Mouse (Mus musculus): Measurements from ENCODE around the gene Tesmin. TPM values are rescaled to one million over a fixed set of nuclear protein-coding genes. Genes with fewer than 3 reads are reported as not detected.

The Tesmin gene
- 0.57 and 0.75 TPM in 2 replicates for polyA plus RNA-seq (2015; fragmentation: Nextera tagmentation; extraction: Ambion mirVana)

- Histone ChIP-seq H3K4me1 (peaks cover 25% of the 10 kb centered on the region), H3K9ac (peak within 1 kb of the TSS; percentile 81), H3K9me3 (peaks cover 5% of the 10 kb centered on the region), H3K27me3 (replicated peaks) (no peaks in the 10 kb centered on the region), H3K36me3 (peaks cover 29% of the 10 kb centered on the region), H3K4me3 (peak within 1 kb of the TSS; percentile 56), H3K27ac (replicated peaks) (0 out of 2 replicates have a peak within 1 kb of the TSS, but pooled peaks have one; percentile 36), H3K4me2 (peak within 1 kb of the TSS; percentile 92)
- 3% methylated on average over 31 of the region's 33 CpGs for WGBS
- peak; percentile 79 for ATAC-seq (ENCODE audit: extremely low read depth, insufficient number of reproducible peaks, low FRiP score, low TSS enrichment)
These were observed at the start of gene Tesmin for GRCm38 (mm10) chr19:3388629-3389057. Gene Tesmin, plus strand, starts transcription at chr19:3388857.

- peaks cover 12% of the 10 kb centered on the region for H3K4me1 ChIP-seq
- H3K27ac ChIP-seq (replicated peaks), result no peak overlapping the region
- H3K4me3 ChIP-seq, result no peak overlapping the region
- H3K27me3 ChIP-seq (replicated peaks), result no peaks in the 10 kb centered on the region
- no peak for ATAC-seq (ENCODE audit: extremely low read depth, insufficient number of reproducible peaks, low FRiP score, low TSS enrichment)
- WGBS, result 77% methylated on average over 8 of the region's 8 CpGs
- no peak overlapping the region for H3K4me2 ChIP-seq
- peaks cover 5% of the 10 kb centered on the region; the same call in 1 of the 2 replicates for H3K9me3 ChIP-seq
- no peak overlapping the region for H3K9ac ChIP-seq
- peaks cover 3% of the 10 kb centered on the region; the same call in 1 of the 2 replicates for H3K36me3 ChIP-seq
These were observed 49.5 kb upstream of the Tesmin start for GRCm38 (mm10) chr19:3339187-3339586.

- Histone ChIP-seq H3K27me3 (replicated peaks) (no peaks in the 10 kb centered on the region), H3K9ac (no peak overlapping the region), H3K4me3 (no peak overlapping the region), H3K4me2 (no peak overlapping the region), H3K9me3 (peaks cover 5% of the 10 kb centered on the region; the same call in 1 of the 2 replicates), H3K4me1 (peaks cover 15% of the 10 kb centered on the region), H3K36me3 (peaks cover 3% of the 10 kb centered on the region; the same call in 1 of the 2 replicates), H3K27ac (replicated peaks) (no peak overlapping the region)
- ATAC-seq (ENCODE audit: extremely low read depth, insufficient number of reproducible peaks, low FRiP score, low TSS enrichment), result no peak
- 61% methylated on average over 3 of the region's 3 CpGs for WGBS
These were observed 47.6 kb upstream of the Tesmin start for GRCm38 (mm10) chr19:3341021-3341420.

- Histone ChIP-seq H3K36me3 (peaks cover 10% of the 10 kb centered on the region), H3K4me1 (peaks cover 6% of the 10 kb centered on the region; the same call in 1 of the 2 replicates), H3K27ac (replicated peaks) (no peak overlapping the region), H3K27me3 (replicated peaks) (no peaks in the 10 kb centered on the region), H3K4me2 (no peak overlapping the region), H3K9ac (no peak overlapping the region), H3K9me3 (peaks cover 9% of the 10 kb centered on the region), H3K4me3 (no peak overlapping the region)
- WGBS, result 67% methylated on average over 3 of the region's 3 CpGs
- ATAC-seq (ENCODE audit: extremely low read depth, insufficient number of reproducible peaks, low FRiP score, low TSS enrichment), result no peak
These were observed 44.7 kb upstream of the Tesmin start for GRCm38 (mm10) chr19:3343929-3344328.

GRCm38 (mm10) chr19:3344636-3345544 is 43.8 kb upstream of the Tesmin start:
- no peaks in the 10 kb centered on the region for H3K27me3 ChIP-seq (replicated peaks)
- peaks cover 6% of the 10 kb centered on the region; the same call in 1 of the 2 replicates for H3K4me1 ChIP-seq
- H3K4me3 ChIP-seq, result no peak overlapping the region
- H3K9ac ChIP-seq, result no peak overlapping the region
- ATAC-seq (ENCODE audit: extremely low read depth, insufficient number of reproducible peaks, low FRiP score, low TSS enrichment), result no peak
- no peak overlapping the region for H3K27ac ChIP-seq (replicated peaks)
- H3K9me3 ChIP-seq, result peaks cover 9% of the 10 kb centered on the region
- WGBS, result 84% methylated on average over 8 of the region's 8 CpGs
- no peak overlapping the region for H3K4me2 ChIP-seq
- H3K36me3 ChIP-seq, result peaks cover 19% of the 10 kb centered on the region

- Histone ChIP-seq H3K9me3 (peaks cover 9% of the 10 kb centered on the region), H3K4me3 (no peak overlapping the region), H3K27ac (replicated peaks) (no peak overlapping the region), H3K4me1 (peaks cover 13% of the 10 kb centered on the region), H3K4me2 (no peak overlapping the region), H3K36me3 (peaks cover 42% of the 10 kb centered on the region), H3K9ac (no peak overlapping the region), H3K27me3 (replicated peaks) (no peaks in the 10 kb centered on the region)
- ATAC-seq (ENCODE audit: extremely low read depth, insufficient number of reproducible peaks, low FRiP score, low TSS enrichment), result no peak
- 100% methylated on average over 1 of the region's 1 CpGs for WGBS
These were observed 40.9 kb upstream of the Tesmin start for GRCm38 (mm10) chr19:3347784-3348183.

GRCm38 (mm10) chr19:3353415-3354111 is 35.1 kb upstream of the Tesmin start:
- H3K36me3 ChIP-seq, result peaks cover 73% of the 10 kb centered on the region
- WGBS, result 21% methylated on average over 7 of the region's 7 CpGs
- H3K27me3 ChIP-seq (replicated peaks), result no peaks in the 10 kb centered on the region

GRCm38 (mm10) chr19:3355096-3355495 is 33.6 kb upstream of the Tesmin start:
- no peak overlapping the region for H3K4me2 ChIP-seq
- H3K9ac ChIP-seq, result no peak overlapping the region
- peaks cover 72% of the 10 kb centered on the region for H3K36me3 ChIP-seq
- no peak overlapping the region for H3K4me3 ChIP-seq
- H3K4me1 ChIP-seq, result peaks cover 26% of the 10 kb centered on the region
- H3K9me3 ChIP-seq, result peaks cover 4% of the 10 kb centered on the region; the same call in 1 of the 2 replicates
- no peaks in the 10 kb centered on the region for H3K27me3 ChIP-seq (replicated peaks)
- ATAC-seq (ENCODE audit: extremely low read depth, insufficient number of reproducible peaks, low FRiP score, low TSS enrichment), result no peak
- WGBS, result 62% methylated on average over 5 of the region's 5 CpGs
- H3K27ac ChIP-seq (replicated peaks), result no peak overlapping the region

More at GRCm38 (mm10) chr19:3353415-3354111, 35.1 kb upstream of the Tesmin start:
- Histone ChIP-seq H3K9ac (peak overlapping the region; percentile 37; the same call in 1 of the 2 replicates), H3K9me3 (peaks cover 1% of the 10 kb centered on the region; the same call in 1 of the 2 replicates), H3K27ac (replicated peaks) (peak overlapping the region; percentile 90), H3K4me3 (no peak overlapping the region), H3K4me1 (peaks cover 26% of the 10 kb centered on the region), H3K4me2 (peak overlapping the region; percentile 15)
- peak; percentile 49; the same call in 1 of the 2 replicates for ATAC-seq (ENCODE audit: extremely low read depth, insufficient number of reproducible peaks, low FRiP score, low TSS enrichment)

- H3K9me3 ChIP-seq, result peaks cover 4% of the 10 kb centered on the region; the same call in 1 of the 2 replicates
- no peak overlapping the region for H3K27ac ChIP-seq (replicated peaks)
- WGBS, result 84% methylated on average over 5 of the region's 5 CpGs
- H3K27me3 ChIP-seq (replicated peaks), result no peaks in the 10 kb centered on the region
- ATAC-seq (ENCODE audit: extremely low read depth, insufficient number of reproducible peaks, low FRiP score, low TSS enrichment), result no peak
- peaks cover 26% of the 10 kb centered on the region for H3K4me1 ChIP-seq
- peaks cover 68% of the 10 kb centered on the region for H3K36me3 ChIP-seq
- H3K4me2 ChIP-seq, result no peak overlapping the region
- no peak overlapping the region for H3K4me3 ChIP-seq
- no peak overlapping the region for H3K9ac ChIP-seq
These were observed 32.1 kb upstream of the Tesmin start for GRCm38 (mm10) chr19:3356516-3356915.

- peaks cover 21% of the 10 kb centered on the region for H3K4me1 ChIP-seq
- WGBS, result 67% methylated on average over 4 of the region's 4 CpGs
- H3K36me3 ChIP-seq, result peaks cover 72% of the 10 kb centered on the region
- H3K9ac ChIP-seq, result no peak overlapping the region
- no peak for ATAC-seq (ENCODE audit: extremely low read depth, insufficient number of reproducible peaks, low FRiP score, low TSS enrichment)
- no peak overlapping the region for H3K4me3 ChIP-seq
- no peak overlapping the region for H3K4me2 ChIP-seq
- H3K27me3 ChIP-seq (replicated peaks), result no peaks in the 10 kb centered on the region
- H3K27ac ChIP-seq (replicated peaks), result no peak overlapping the region
- peaks cover 4% of the 10 kb centered on the region; the same call in 1 of the 2 replicates for H3K9me3 ChIP-seq
These were observed 31.0 kb upstream of the Tesmin start for GRCm38 (mm10) chr19:3357620-3358019.
